Mouse (Mus musculus) small intestine, adult 2 months (tissue): Measurements from ENCODE around the gene Ilk.
"Not testable (repeated sequence)": the region's sequence is repeated elsewhere in the genome, so short reads cannot be mapped to it uniquely, and the experiment has no call there.

Experiments used
- CTCF ChIP-seq: fragments of 200-500 bp; IDR thresholded peaks from 2 replicates; pipeline ENCODE4 v1.5.1; 2012; ENCODE audit warnings: low read depth, mild to moderate bottlenecking, control low read depth, inconsistent platforms, low read length, moderate library complexity, mixed read lengths; ENCODE audit not compliant: insufficient replicate concordance, insufficient read length; ENCODE audit errors: extremely low read depth
- POLR2A ChIP-seq: fragments of 200-500 bp; IDR thresholded peaks from 2 replicates; pipeline ENCODE4 v1.6.1; 2012; ENCODE audit warnings: low read depth, mild to moderate bottlenecking, control low read depth, inconsistent platforms, low read length, moderate library complexity

- not testable (repeated sequence) for TF ChIP-seq POLR2A, CTCF
Observed at GRCm38 (mm10) chr7:105743246-105743925, 7.0 kb downstream of the Ilk start.
